Mouse (Mus musculus) adrenal gland (tissue): ENCODE data around the gene Rnf167.

Experiments
- intact Hi-C: fragments of 180-260 bp; cut with DNase I; formaldehyde crosslinking; loops from one replicate; pipeline ENCODE4 v1.15.1; 2025
- long read RNA-seq, 2 experiments: library from polyadenylated mRNA; unstranded; transcript quantifications; one replicate each; pipeline ENCODE4 v2.0.0; 2020; ENCODE audit warnings: borderline replicate concordance in 1 of 2; ENCODE audit not compliant: insufficient replicate concordance in 1 of 2

Gene Rnf167
- long read RNA-seq, experiment 1, transcript Rnf167-201 (9 exons, 1,833 nt), result major isoform, 31 of 54 reads
- long read RNA-seq, experiment 1, partial matches to known transcripts, result 5 of 54 reads
- long read RNA-seq, experiment 1, other reads (novel, unspliced or antisense), result 18 of 54 reads
- long read RNA-seq, experiment 2, transcript Rnf167-201 (9 exons, 1,833 nt), result major isoform, 40 of 66 reads
- long read RNA-seq, experiment 2, partial matches to known transcripts, result 8 of 66 reads
- long read RNA-seq, experiment 2, other reads (novel, unspliced or antisense), result 18 of 66 reads

DNA sequence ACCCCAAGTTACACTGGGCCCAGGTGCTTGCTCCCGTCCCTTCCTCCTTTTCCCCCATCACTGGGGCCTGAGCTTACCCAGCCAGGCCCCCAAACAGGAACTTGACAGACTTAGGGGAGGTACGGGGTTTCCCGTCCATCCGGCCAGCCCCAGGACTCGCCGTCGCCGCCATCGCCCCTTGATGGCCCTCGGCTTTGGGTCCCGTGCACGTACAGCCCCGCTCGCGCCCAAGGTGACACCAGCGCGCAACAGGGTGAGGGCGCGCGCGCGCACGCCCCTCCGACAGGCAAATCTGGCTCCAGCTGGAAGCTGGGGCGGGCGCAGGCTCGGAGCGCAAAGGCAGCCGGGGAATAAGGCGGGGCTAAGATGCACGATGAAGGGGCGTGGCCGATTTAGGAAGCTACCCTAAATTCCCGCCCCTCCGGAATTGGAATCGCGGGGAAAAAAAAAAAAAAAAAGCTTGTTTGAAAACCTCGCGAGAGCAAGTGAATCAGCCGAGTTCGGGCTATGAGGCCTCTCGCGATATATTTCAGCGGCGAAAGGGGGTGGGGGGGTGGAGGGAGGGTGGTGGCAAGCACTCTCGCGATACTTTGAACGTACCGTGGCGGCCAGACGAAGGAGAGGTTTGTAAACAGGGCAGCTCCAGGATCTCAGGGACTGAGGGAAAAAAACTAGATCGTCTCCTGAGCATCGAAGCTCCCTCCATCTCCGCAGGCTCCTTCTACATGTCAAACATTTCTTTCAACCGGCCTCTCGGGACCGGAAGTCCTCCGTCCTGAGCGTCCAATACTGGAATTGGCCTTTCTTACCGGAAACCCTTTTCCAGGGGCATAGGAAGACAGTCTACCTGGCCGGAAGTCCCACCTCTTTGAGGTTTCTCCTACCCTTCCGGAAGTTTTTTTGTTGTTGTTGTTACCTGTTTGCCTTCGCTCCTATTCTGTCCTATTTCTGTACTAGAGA is at the start of gene Rnf167, which contains the start of gene Slc25a11:
Gene Rnf167 (plus strand): TSS at position 545 of the 960 bp plus-strand sequence.
Gene Slc25a11 (minus strand): TSS at position 789 of the 960 bp plus-strand sequence.
- intact Hi-C loops, result no loop called here

DNA sequence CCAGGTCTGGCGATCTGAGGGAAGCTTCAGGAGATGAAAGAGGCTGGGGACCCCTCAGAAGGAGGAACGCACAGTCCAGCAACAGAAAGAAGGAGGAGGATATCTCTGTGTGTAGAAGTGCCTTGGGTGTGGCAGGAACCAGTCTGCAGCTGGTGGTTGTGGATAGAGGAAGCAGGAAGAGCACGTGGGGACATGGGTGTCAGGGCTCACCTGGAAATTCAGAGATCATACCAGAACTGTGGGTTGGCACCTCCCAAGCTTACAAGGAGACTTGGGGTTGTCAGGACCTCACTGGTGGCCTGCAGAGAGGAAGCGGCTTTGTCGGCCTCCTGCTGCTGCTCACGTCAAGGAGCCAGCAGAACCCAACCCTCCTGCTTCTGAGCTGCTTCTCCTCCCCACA is 49.7 kb upstream of the Rnf167 start:
- intact Hi-C loops, result no loop called here

DNA sequence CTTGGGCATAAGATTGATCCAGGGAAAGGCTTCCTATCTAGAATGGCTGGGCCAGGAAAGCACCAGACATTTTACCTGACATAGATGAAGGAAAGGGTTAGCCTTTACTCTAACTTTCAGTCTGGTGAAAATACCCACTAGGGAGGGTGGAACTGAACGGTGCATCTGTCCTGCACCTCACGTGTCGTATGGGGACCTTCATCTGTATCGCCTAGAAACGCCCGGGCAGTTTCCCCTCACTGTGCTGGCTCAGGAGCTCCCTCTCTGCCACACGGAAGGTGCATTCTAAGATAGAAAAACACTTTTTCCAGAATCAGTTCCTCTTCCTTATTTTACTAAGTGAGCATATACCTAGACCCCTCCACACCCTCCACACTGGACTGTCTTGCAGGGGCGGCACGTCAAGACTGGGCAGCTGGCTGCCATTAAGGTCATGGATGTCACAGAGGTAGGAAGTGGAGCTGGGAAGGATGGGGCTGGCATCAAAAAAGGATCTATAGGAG is 48.5 kb upstream of the Rnf167 start:
- intact Hi-C loops, result no loop called here

DNA sequence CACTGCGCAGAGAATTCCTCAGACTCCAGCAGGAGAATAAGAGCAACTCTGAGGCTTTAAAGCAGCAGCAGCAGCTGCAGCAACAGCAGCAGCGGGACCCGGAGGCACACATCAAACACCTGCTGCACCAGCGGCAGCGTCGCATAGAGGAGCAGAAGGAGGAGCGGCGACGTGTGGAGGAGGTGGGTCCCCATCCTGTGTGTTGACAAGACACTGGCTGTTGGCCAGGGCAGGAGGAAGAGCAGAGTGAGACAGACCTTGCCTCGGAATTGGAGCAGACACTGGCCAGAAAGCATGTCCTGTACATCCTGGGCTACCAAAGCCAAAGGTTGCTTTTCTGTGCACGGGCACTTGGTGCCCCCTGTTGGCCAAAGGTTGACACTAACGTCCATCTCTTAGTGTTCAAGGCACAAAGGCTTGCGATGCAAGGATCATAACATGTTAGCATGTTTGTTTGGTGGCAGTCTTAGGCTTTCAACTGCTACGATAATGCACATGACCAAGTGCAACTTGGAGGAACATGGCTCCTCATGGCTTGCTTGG is 41.9 kb upstream of the Rnf167 start:
- intact Hi-C loops, result loop anchor here (2.0 to 10.0 kb wide), 3 partner anchors 73 to 170 kb away; partner anchors contain the start of genes Arrb2 and Gm40193

GRCm38 (mm10) chr11:70606717-70607116 is 40.3 kb upstream of the Rnf167 start:
- intact Hi-C loops, result loop anchor here (5.0 to 10.0 kb wide), 2 partner anchors 74 to 172 kb away; partner anchors contain the start of genes Arrb2 and Gm40193

GRCm38 (mm10) chr11:70607611-70608010 is 39.4 kb upstream of the Rnf167 start:
- intact Hi-C loops, result loop anchor here (5.0 to 10.0 kb wide), 2 partner anchors 75 to 173 kb away; partner anchors contain the start of genes Arrb2 and Gm40193

DNA sequence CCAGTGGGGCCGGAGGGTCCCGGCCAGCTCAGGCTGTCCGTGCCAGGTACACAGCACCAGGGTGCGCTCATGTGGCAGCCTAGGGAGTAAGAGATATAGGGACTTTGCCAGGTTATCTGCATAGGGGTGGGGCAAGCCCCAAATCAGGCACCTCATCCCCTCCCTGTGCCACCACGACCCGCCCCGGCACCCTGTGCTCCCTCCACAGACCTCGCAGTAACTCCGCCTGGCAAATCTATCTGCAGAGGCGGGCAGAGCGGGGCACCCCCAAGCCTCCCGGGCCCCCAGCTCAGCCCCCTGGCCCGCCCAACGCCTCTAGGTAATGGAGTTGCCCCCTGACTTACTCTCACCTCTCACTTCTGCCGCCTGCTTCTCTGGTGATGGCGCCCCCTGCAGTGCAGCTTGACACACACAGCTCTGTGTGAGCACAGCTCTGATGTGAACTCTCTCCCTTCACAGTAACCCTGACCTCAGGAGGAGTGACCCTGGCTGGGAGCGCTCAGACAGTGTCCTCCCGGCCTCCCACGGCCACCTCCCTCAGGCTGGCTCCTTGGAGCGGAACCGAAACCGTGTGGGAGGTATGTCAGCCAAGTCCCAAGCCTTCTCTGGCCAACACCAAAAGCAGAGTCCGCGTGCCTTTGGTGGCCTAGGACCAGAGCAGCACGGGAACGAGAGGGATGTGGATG is 38.5 kb upstream of the Rnf167 start:
- intact Hi-C loops, result loop anchor here (5.0 to 10.0 kb wide), 2 partner anchors 76 to 174 kb away; partner anchors contain the start of genes Arrb2 and Gm40193

GRCm38 (mm10) chr11:70610752-70611151 is 36.3 kb upstream of the Rnf167 start:
- intact Hi-C loops, result no loop called here

DNA sequence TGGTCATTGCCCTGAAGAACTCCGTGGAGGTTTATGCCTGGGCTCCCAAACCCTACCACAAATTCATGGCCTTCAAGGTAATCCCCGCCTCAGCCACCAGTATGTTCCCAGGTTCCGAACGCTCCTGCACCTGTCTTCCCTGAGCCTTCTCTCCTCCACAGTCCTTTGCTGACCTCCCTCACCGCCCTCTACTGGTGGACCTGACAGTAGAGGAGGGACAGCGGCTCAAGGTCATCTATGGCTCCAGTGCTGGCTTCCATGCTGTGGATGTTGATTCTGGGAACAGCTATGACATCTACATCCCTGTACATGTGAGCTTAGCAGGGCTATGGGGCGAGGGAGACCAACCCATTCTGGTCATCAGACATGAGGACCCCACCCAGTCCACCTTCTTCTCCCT is 34.5 kb upstream of the Rnf167 start:
- intact Hi-C loops, result no loop called here

- intact Hi-C loops, result no loop called here
Measured at GRCm38 (mm10) chr11:70615074-70615473, 32.0 kb upstream of the Rnf167 start.

GRCm38 (mm10) chr11:70615516-70616093 is 31.4 kb upstream of the Rnf167 start, which contains the start of gene 4930544D05Rik:
TSS of gene 4930544D05Rik (plus strand) at chr11:70615848.
- intact Hi-C loops, result no loop called here

DNA sequence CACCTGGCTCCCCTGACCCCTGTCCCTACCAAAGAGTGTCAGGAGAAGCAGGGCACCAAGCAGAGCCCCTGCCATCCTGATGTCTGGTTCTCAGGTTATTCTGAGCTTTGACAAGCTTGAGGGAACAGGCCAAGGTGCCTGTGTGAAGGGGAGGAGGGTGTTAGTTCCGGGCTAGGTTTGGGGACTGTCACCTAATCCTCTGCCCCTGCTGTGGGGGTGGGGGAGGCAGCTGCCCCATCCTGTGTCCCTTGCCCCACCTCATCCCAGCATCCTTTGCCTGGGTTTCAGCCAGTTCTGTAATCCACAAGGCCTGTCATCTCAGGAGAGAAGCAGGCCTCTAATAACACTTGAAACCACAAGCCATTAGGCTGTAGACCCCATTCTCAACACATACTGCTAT is 27.9 kb upstream of the Rnf167 start, which contains the start of gene Chrne:
Gene Chrne (minus strand): TSS at position 116 of the 400 bp plus-strand sequence.
- intact Hi-C loops, result no loop called here

GRCm38 (mm10) chr11:70621972-70622814 is 24.8 kb upstream of the Rnf167 start:
- intact Hi-C loops, result loop anchor here (5.0 kb wide), 1 partner anchor 105 kb away; the partner anchor contains the start of gene Gltpd2

DNA sequence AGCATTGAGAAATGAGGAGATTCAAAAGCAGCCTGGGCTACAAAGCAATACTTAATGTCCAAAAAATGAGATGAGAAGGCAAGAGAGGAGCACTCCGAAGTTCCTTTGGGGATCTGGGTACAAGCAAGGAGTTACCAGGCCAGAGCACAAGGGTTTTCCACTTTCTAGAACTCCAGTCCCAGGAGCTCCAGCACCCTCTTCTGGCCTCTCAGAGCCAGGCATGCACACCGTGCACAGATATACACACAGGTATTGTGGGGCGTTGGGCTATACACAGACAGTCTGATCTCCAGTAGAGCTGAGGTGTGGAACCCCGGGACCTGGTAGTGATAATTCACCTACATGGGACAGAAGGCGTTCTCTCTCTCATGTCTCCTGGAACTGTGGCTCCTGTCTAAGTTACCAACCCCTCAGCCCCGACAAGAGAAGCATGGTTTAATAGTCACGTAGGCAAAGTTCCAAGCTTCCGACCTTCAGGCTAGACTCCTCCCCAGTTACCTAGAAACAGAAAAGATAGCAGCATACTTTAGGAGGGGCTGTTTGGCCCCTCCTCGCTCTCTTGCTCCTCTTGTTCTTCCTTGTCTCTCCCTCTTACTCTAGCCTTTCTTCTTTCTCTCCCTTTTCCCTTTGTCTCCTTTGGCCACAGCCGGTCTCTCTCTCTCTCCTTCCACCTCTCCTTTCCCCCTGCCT is 23.8 kb upstream of the Rnf167 start:
- intact Hi-C loops, result loop anchor here (5.0 kb wide), 1 partner anchor 106 kb away; the partner anchor contains the start of gene Gltpd2

GRCm38 (mm10) chr11:70625473-70625872 is 21.6 kb upstream of the Rnf167 start:
- intact Hi-C loops, result loop anchor here (5.0 kb wide), 1 partner anchor 127 kb away; no protein-coding TSS in a partner anchor

GRCm38 (mm10) chr11:70626877-70627276 is 20.2 kb upstream of the Rnf167 start:
- intact Hi-C loops, result loop anchor here (5.0 kb wide), 1 partner anchor 125 kb away; no protein-coding TSS in a partner anchor

DNA sequence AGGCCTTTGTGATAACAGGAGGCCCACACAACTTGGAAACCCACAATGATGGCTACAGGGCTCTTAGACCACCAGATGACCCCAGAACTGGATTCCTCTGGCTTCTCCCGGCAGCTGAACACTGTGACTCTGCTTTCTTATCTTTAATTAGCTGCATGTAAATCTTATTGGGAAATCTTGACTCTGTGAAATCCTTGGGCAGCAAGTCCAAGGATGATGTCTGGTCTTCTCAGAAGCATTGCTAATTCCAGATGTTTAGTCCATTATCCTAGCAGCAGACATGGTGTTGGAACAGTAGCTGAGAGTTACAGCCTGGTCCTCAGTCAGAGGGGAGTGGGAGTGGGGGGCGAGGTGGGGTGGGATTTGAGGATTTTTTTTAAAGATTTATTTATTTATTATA is 18.6 kb upstream of the Rnf167 start:
- intact Hi-C loops, result loop anchor here (5.0 kb wide), 1 partner anchor 124 kb away; no protein-coding TSS in a partner anchor

DNA sequence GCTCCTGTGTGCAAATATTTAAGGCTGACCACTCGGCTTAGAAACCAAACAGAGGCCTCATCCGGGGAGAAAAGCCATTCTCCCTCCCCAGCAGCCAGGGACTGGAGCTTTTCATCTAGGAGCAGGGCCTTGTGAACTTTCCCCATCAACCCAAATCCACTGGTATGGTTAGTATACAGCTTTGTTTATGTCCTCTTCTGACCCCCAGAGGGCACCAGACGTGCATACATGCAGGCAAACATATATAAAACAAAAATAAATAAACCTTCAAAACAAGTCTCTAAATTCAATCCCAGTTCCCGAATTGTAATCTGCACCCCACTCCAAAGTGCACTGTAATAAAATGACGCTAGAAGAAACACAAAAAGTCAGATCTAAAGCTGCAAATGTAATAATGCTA is 17.5 kb upstream of the Rnf167 start:
- intact Hi-C loops, result loop anchor here (5.0 kb wide), 1 partner anchor 123 kb away; no protein-coding TSS in a partner anchor
